Mouse (Mus musculus): ENCODE results near the gene Rpl13a. TPM values are rescaled to one million over a fixed set of nuclear protein-coding genes. Genes with fewer than 3 reads are reported as not detected.

Gene Rpl13a
- total and polyA plus RNA-seq, 2 experiments from 2014 or later: 780 to 1,972 TPM

DNA sequence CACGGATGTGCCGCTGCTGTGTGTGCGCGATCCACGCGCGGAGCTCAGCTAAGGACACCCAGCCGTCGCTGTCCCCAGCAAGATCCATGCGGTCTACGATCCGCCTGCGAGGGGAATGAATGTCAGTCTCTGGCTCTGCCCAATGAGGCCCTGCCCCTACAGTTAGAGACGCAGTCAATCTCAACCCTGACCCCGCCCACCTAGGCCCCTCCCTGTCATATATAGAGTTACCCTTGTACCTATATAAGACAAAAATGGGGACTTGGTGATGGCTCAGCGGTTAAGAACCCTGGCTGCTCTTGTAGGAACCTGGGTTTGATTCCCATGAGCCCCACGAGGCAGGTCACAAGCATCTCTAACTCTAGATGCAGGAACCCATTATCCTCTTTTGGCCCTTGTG, 40.0 kb downstream of the Rpl13a start:
- H3K36me3 ChIP-seq (replicated peaks; ENCODE audit: control insufficient read depth, insufficient read depth, low read length): 0 out of 2 replicates have a peak, but pooled peaks cover 10% of the 10 kb centered on the region
- WGBS: 87% methylated on average over 17 of the region's 17 CpGs
- H3K9ac ChIP-seq (replicated peaks; ENCODE audit: low read depth, low read length): no peak overlapping the region
- no peak for DNase-seq (ENCODE audit: low spot score)
- ATAC-seq (ENCODE audit: insufficient read depth, low read depth): no peak
- H3K4me1 ChIP-seq (ENCODE audit: control insufficient read depth, insufficient read depth): no peaks in the 10 kb centered on the region; the same call in 1 of the 2 replicates
- no peaks in the 10 kb centered on the region for H3K9me3 ChIP-seq (replicated peaks; ENCODE audit: control insufficient read depth, low read length)
- no peak overlapping the region for H3K27ac ChIP-seq (ENCODE audit: low read depth)
- no peak overlapping the region for H3K4me3 ChIP-seq (ENCODE audit: low read depth, low read length)
- TF ChIP-seq EP300 (IDR thresholded peaks at IDR 0.05; ENCODE audit: low read depth) (no peak), CTCF (IDR thresholded peaks at IDR 0.05; ENCODE audit: low read depth) (no peak)
- no peaks in the 10 kb centered on the region for H3K27me3 ChIP-seq (ENCODE audit: control insufficient read depth, insufficient read depth, low read length)
- no peak overlapping the region for H3K4me2 ChIP-seq (ENCODE audit: low read depth, low read length)

DNA sequence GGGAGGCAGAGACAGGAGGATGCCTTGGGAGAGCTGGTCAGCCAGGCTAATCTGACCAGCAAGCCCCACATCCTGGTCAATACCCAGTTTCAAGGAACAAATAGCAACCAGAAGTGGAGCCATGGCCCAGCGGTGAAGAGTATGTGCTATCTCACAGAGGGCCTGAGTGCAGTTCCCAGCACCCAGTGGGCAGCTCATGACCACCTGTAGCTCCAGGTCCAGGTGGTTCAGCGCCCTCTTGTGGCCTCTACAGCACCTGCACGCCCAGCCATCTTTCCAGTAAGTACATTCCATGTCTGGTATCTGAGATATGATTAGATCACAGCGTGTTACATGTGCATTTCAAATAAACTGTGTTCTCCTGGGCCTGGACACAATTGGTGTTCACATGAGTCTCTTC, 42.5 kb downstream of the Rpl13a start:
- Histone ChIP-seq H3K9me3 (replicated peaks; ENCODE audit: control insufficient read depth, low read length) (no peaks in the 10 kb centered on the region), H3K9ac (replicated peaks; ENCODE audit: low read depth, low read length) (no peak overlapping the region), H3K27ac (ENCODE audit: low read depth) (no peak overlapping the region), H3K27me3 (ENCODE audit: control insufficient read depth, insufficient read depth, low read length) (no peaks in the 10 kb centered on the region), H3K4me3 (ENCODE audit: low read depth, low read length) (no peak overlapping the region), H3K4me1 (ENCODE audit: control insufficient read depth, insufficient read depth) (no peaks in the 10 kb centered on the region), H3K4me2 (ENCODE audit: low read depth, low read length) (no peak overlapping the region), H3K36me3 (replicated peaks; ENCODE audit: control insufficient read depth, insufficient read depth, low read length) (0 out of 2 replicates have a peak, but pooled peaks cover 10% of the 10 kb centered on the region)
- TF ChIP-seq CTCF (IDR thresholded peaks at IDR 0.05; ENCODE audit: low read depth) (no peak), EP300 (IDR thresholded peaks at IDR 0.05; ENCODE audit: low read depth) (no peak)
- ATAC-seq (ENCODE audit: insufficient read depth, low read depth) (no peak), DNase-seq (ENCODE audit: low spot score) (no peak)
- WGBS: 83% methylated on average over 4 of the region's 4 CpGs

DNA sequence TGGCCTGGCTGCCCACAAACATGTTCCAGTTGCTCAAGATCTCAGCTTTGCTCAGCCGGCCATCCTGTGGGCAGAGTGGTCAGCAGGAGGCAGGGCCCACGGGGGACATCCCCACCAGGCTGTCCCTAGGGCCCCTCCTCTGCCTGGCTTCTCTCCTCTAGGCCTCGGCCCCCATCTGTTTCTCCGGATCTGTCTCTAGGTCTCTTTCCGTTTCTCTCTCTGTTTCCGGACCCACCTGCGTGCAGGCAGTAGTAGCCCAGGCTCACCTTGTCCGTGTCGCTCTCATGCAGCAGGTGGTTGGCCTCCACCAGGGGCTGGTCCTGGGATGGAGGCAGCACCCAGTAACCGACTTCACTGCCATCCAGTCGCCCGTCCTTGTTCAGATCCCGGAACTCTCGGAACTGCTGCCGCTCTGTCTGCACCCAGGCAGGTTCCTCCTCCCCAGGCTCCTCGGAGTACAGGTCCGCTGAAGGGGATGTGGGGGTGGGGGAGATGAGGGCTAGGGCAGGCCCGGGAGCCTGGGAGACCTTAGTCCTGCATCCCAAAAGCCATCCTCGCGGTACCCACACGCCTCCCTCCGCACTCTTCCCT, 45.2 kb downstream of the Rpl13a start:
- H3K9me3 ChIP-seq (replicated peaks; ENCODE audit: control insufficient read depth, low read length): no peaks in the 10 kb centered on the region
- no peaks in the 10 kb centered on the region for H3K27me3 ChIP-seq (ENCODE audit: control insufficient read depth, insufficient read depth, low read length)
- H3K9ac ChIP-seq (replicated peaks; ENCODE audit: low read depth, low read length): no peak overlapping the region; the same call in 1 of the 2 replicates
- no peak overlapping the region for H3K4me2 ChIP-seq (ENCODE audit: low read depth, low read length)
- no peak for ATAC-seq (ENCODE audit: insufficient read depth, low read depth)
- H3K4me1 ChIP-seq (ENCODE audit: control insufficient read depth, insufficient read depth): no peaks in the 10 kb centered on the region
- 80% methylated on average over 20 of the region's 22 CpGs for WGBS
- no peak overlapping the region for H3K4me3 ChIP-seq (ENCODE audit: low read depth, low read length)
- H3K27ac ChIP-seq (ENCODE audit: low read depth): no peak overlapping the region
- no peak for TF ChIP-seq CTCF (IDR thresholded peaks at IDR 0.05; ENCODE audit: low read depth)
- DNase-seq (ENCODE audit: low spot score): no peak
- H3K36me3 ChIP-seq (replicated peaks; ENCODE audit: control insufficient read depth, insufficient read depth, low read length): 0 out of 2 replicates have a peak, but pooled peaks cover 10% of the 10 kb centered on the region

DNA sequence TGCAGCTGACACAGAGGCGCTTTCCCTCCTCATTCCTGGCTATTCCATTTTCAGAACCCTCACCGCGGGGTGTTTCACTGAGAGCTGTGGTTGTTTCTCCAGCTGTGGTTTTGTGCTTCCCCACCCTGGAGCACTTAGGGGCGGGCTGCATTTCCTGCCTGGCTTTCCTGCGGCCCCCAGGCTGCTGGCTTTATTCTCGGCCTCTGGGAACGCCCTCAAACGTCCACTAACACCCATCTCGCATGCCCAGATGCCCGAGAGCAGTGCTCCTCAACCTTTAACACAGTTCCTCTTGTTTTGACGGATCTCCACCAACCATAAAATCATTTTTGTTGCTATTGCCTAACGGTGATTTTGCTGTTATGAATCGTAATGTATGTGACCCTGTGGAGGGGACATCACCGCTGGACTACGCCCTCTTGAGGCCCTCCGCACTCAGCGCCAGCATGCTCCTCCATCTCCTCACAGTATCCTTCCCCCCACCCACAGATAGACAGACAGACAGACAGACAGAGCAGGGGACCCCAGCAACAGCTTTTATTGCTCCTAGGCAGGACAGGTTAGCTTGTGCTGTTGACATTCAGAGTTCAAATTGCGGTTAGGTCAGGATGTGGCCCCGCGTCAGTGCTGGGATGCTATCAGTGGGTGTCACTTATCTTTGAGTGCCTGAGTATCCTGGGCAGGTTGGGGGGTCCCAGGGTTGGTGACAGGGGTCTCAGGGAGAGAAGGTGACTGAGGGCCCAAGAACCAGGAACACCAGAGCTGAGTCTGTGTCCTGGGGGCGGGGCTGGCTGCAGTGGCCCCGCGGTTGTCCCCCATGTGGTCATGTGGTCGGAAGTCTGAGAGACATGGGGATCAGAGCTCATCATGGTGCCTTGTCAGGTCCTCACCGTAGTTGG, 45.9 kb downstream of the Rpl13a start:
- peak; percentile 49; the same call in 1 of the 2 replicates for ATAC-seq (ENCODE audit: insufficient read depth, low read depth)
- Histone ChIP-seq H3K9me3 (replicated peaks; ENCODE audit: control insufficient read depth, low read length) (no peaks in the 10 kb centered on the region), H3K27me3 (ENCODE audit: control insufficient read depth, insufficient read depth, low read length) (no peaks in the 10 kb centered on the region), H3K4me2 (ENCODE audit: low read depth, low read length) (peak overlapping the region; percentile 16; the same call in 1 of the 2 replicates), H3K36me3 (replicated peaks; ENCODE audit: control insufficient read depth, insufficient read depth, low read length) (peaks cover 12% of the 10 kb centered on the region; the same call in 1 of the 2 replicates), H3K4me1 (ENCODE audit: control insufficient read depth, insufficient read depth) (no peaks in the 10 kb centered on the region), H3K4me3 (ENCODE audit: low read depth, low read length) (no peak overlapping the region), H3K27ac (ENCODE audit: low read depth) (peak overlapping the region; percentile 73), H3K9ac (replicated peaks; ENCODE audit: low read depth, low read length) (no peak overlapping the region; the same call in 1 of the 2 replicates)
- TF ChIP-seq EP300 (IDR thresholded peaks at IDR 0.05; ENCODE audit: low read depth): peak; percentile 33; the same call in 1 of the 2 replicates
- no peak for TF ChIP-seq CTCF (IDR thresholded peaks at IDR 0.05; ENCODE audit: low read depth)
- DNase-seq (ENCODE audit: low spot score): peak; percentile 45
- WGBS: 55% methylated on average over 25 of the region's 25 CpGs

DNA sequence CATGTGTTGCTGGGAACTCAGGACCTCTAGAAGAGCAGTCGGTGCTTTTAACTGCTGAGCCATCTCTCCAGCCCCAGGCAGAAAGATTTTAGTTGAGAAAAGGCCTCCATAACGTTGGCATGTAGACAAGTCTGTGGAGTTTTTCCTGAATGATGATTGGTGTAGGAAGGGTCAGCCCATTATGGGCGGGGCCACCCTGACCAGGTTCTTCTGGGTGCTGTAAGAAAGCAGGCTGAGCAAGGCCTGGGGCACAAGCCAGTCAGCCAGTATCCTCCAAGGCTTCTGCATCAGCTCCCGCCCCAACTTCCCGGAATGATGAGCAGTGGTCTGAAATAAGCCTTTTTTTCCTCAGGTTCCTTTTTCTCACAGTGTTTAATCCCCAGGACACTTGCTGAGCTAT, 47.5 kb downstream of the Rpl13a start:
- Histone ChIP-seq H3K27ac (ENCODE audit: low read depth) (no peak overlapping the region), H3K9me3 (replicated peaks; ENCODE audit: control insufficient read depth, low read length) (no peaks in the 10 kb centered on the region), H3K4me2 (ENCODE audit: low read depth, low read length) (no peak overlapping the region), H3K27me3 (ENCODE audit: control insufficient read depth, insufficient read depth, low read length) (no peaks in the 10 kb centered on the region), H3K36me3 (replicated peaks; ENCODE audit: control insufficient read depth, insufficient read depth, low read length) (peaks cover 22% of the 10 kb centered on the region), H3K4me1 (ENCODE audit: control insufficient read depth, insufficient read depth) (peaks cover 2% of the 10 kb centered on the region; the same call in 1 of the 2 replicates), H3K9ac (replicated peaks; ENCODE audit: low read depth, low read length) (no peak overlapping the region), H3K4me3 (ENCODE audit: low read depth, low read length) (no peak overlapping the region)
- WGBS: 55% methylated on average over 5 of the region's 5 CpGs
- DNase-seq (ENCODE audit: low spot score) (no peak), ATAC-seq (ENCODE audit: insufficient read depth, low read depth) (no peak)
- no peak for TF ChIP-seq CTCF (IDR thresholded peaks at IDR 0.05; ENCODE audit: low read depth)
- no peak for TF ChIP-seq EP300 (IDR thresholded peaks at IDR 0.05; ENCODE audit: low read depth)

Measured in heart, postnatal 0 days (tissue).